Mouse (Mus musculus) liver, embryonic 14.5 days (tissue): ENCODE results near the gene D630036H23Rik. TPM values are rescaled to one million over a fixed set of nuclear protein-coding genes. Genes with fewer than 3 reads are reported as not detected.

Experiments used
- ATAC-seq: fragments of 200-750 bp; cut with Nextera tagmentation; 2 replicates; pipeline ENCODE4 v1.8.0; 2017; ENCODE audit warnings: moderate number of reproducible peaks, mild to moderate bottlenecking, moderate library complexity; ENCODE audit not compliant: insufficient read depth
- DNase-seq, 3 experiments: peaks; one replicate each; pipeline ENCODE4 v3.0.0-alpha.2; 2012 to 2013; ENCODE audit warnings: low read depth in 3 of 3, low spot score in 3 of 3
- H3K27ac ChIP-seq: fragments of 300-500 bp; sonication (generic); 2 replicates; pipeline ENCODE4 v1.5.1; 2014; ENCODE audit warnings: moderate library complexity, mild to moderate bottlenecking, control low read depth, inconsistent platforms
- H3K27me3 ChIP-seq: fragments of 300-500 bp; sonication (generic); 2 replicates; pipeline ENCODE4 v1.6.1; 2014; ENCODE audit warnings: mild to moderate bottlenecking, low read length, moderate library complexity; ENCODE audit not compliant: control insufficient read depth, insufficient read depth
- H3K36me3 ChIP-seq: fragments of 300-500 bp; sonication (generic); replicated peaks from 2 replicates; pipeline ENCODE4 v1.6.1; 2014; ENCODE audit warnings: low read depth; ENCODE audit not compliant: control insufficient read depth, insufficient read depth
- H3K4me1 ChIP-seq, 2 experiments: fragments of 200-500 bp in 1 of 2; fragments of 300-500 bp in 1 of 2; sonication (generic) in 1 of 2; replicated peaks; 2 replicates each; pipeline ENCODE4 v1.6.1; 2012 to 2014; ENCODE audit warnings: antibody characterized with exemption in 1 of 2, inconsistent platforms in 1 of 2, low read length in 1 of 2; ENCODE audit not compliant: control insufficient read depth in 2 of 2, insufficient read depth in 2 of 2
- H3K4me2 ChIP-seq: fragments of 300-500 bp; sonication (generic); 2 replicates; pipeline ENCODE4 v1.6.1; 2014; ENCODE audit warnings: low read depth, mild to moderate bottlenecking, control low read depth, moderate library complexity
- H3K4me3 ChIP-seq, 2 experiments: fragments of 200-500 bp in 1 of 2; fragments of 300-500 bp in 1 of 2; sonication (generic) in 1 of 2; 2 replicates each; pipeline ENCODE4 v1.5.1; 2012 to 2014; ENCODE audit warnings: low read depth in 2 of 2, low read length in 2 of 2, mild to moderate bottlenecking in 2 of 2, control low read depth in 1 of 2, inconsistent platforms in 1 of 2, moderate library complexity in 1 of 2; ENCODE audit not compliant: insufficient read depth in 1 of 2
- H3K9ac ChIP-seq: fragments of 300-500 bp; sonication (generic); replicated peaks from 2 replicates; pipeline ENCODE4 v1.6.1; 2014; ENCODE audit warnings: mild to moderate bottlenecking, control low read depth, moderate library complexity
- H3K9me3 ChIP-seq: fragments of 300-500 bp; sonication (generic); 2 replicates; pipeline ENCODE4 v1.6.1; 2016; ENCODE audit warnings: low read length, mixed read lengths; ENCODE audit not compliant: control insufficient read depth
- CTCF ChIP-seq: IDR thresholded peaks from 2 replicates; pipeline ENCODE4 v1.5.1; 2016; ENCODE audit warnings: antibody characterized with exemption, low read depth, control low read depth
- EP300 ChIP-seq: IDR thresholded peaks from 2 replicates; pipeline ENCODE4 v1.6.1; 2016; ENCODE audit warnings: antibody characterized with exemption, low read depth
- WGBS: fragments of 180-500 bp; shearing (Covaris S2); extraction: QIAGEN DNeasy Blood & Tissue Kit; methylation state at CpG from one replicate; pipeline ENCODE4 v1.1.7; 2014; ENCODE audit not compliant: insufficient replicate concordance; 5-methylcytosine and 5-hydroxymethylcytosine counted together
- polyA plus RNA-seq, 2 experiments: library from polyadenylated mRNA; depleted of rRNA in 1 of 2; stranded (reverse) in 1 of 2; unstranded in 1 of 2; fragments of >200 nt; fragmentation: Nextera tagmentation in 1 of 2; extraction: Ambion mirVana in 1 of 2; gene quantifications; 2 replicates each; pipeline versions ENCODE4 v1.2.1 to v1.2.3; 2012 to 2014

The D630036H23Rik gene
- 0.08 and 0.10 TPM in 2 replicates for polyA plus RNA-seq (2012; rRNA removed)
- 0.24 TPM in 1 of 2 replicates, not detected in the other for polyA plus RNA-seq (2014; fragmentation: Nextera tagmentation; extraction: Ambion mirVana)

GRCm38 (mm10) chr12:36381441-36382340 lies at the start of gene D630036H23Rik, which contains the start of gene Ispd:
Gene D630036H23Rik, minus strand, starts transcription at chr12:36382181.
Gene Ispd, plus strand, starts transcription at chr12:36381450.
- H3K4me2 ChIP-seq, result peak within 1 kb of the TSS; percentile 77
- peak within 1 kb of the TSS; percentile 76 for H3K9ac ChIP-seq
- DNase-seq (peak; percentile 39 to 59 (median 51)), ATAC-seq (peak; percentile 87)
- H3K4me3 ChIP-seq, result peak within 1 kb of the TSS; percentile 54 to 67
- no peak within 1 kb of the TSS; the same call in 1 of the 2 replicates for H3K27ac ChIP-seq
- H3K36me3 ChIP-seq, result no peaks in the 10 kb centered on the region
- TF ChIP-seq CTCF (0 out of 2 replicates have a peak, but pooled peaks have one; percentile 1), EP300 (no peak)
- WGBS, result 1% methylated on average over 63 of the region's 64 CpGs
- no peaks in the 10 kb centered on the region for H3K27me3 ChIP-seq
- peaks cover 0 to 5% of the 10 kb centered on the region in 2 experiments; a peak in 2 of 4 replicates for H3K4me1 ChIP-seq
- H3K9me3 ChIP-seq, result no peaks in the 10 kb centered on the region

GRCm38 (mm10) chr12:36426163-36427045 lies 44.4 kb upstream of the D630036H23Rik start:
- Histone ChIP-seq H3K4me3 (no peak overlapping the region), H3K27ac (no peak overlapping the region), H3K27me3 (no peaks in the 10 kb centered on the region), H3K36me3 (no peaks in the 10 kb centered on the region), H3K4me2 (no peak overlapping the region), H3K9me3 (no peaks in the 10 kb centered on the region), H3K9ac (no peak overlapping the region), H3K4me1 (no peaks in the 10 kb centered on the region)
- no peak for DNase-seq
- WGBS, result 68% methylated on average over 15 of the region's 15 CpGs
- ATAC-seq, result no peak
- no peak for TF ChIP-seq CTCF
- no peak for TF ChIP-seq EP300

GRCm38 (mm10) chr12:36425258-36425657 lies 43.3 kb upstream of the D630036H23Rik start:
- no peaks in the 10 kb centered on the region for H3K27me3 ChIP-seq

GRCm38 (mm10) chr12:36423677-36424076 lies 41.7 kb upstream of the D630036H23Rik start:
- H3K4me1 ChIP-seq, result no peaks in the 10 kb centered on the region
- no peak overlapping the region for H3K9ac ChIP-seq
- ATAC-seq, result no peak
- 71% methylated on average over 10 of the region's 10 CpGs for WGBS
- DNase-seq, result no peak
- no peak overlapping the region for H3K4me2 ChIP-seq
- H3K36me3 ChIP-seq, result no peaks in the 10 kb centered on the region
- H3K27me3 ChIP-seq, result no peaks in the 10 kb centered on the region
- no peaks in the 10 kb centered on the region for H3K9me3 ChIP-seq
- no peak overlapping the region for H3K27ac ChIP-seq
- no peak overlapping the region for H3K4me3 ChIP-seq
- TF ChIP-seq EP300, result no peak
- TF ChIP-seq CTCF, result no peak

More at GRCm38 (mm10) chr12:36425258-36425657, 43.3 kb upstream of the D630036H23Rik start:
- H3K4me2 ChIP-seq, result no peak overlapping the region
- 82% methylated on average over 7 of the region's 7 CpGs for WGBS
- no peak overlapping the region for H3K9ac ChIP-seq
- no peak overlapping the region for H3K27ac ChIP-seq
- no peak overlapping the region for H3K4me3 ChIP-seq
- no peaks in the 10 kb centered on the region for H3K4me1 ChIP-seq
- ATAC-seq (no peak), DNase-seq (no peak)
- H3K9me3 ChIP-seq, result no peaks in the 10 kb centered on the region
- H3K36me3 ChIP-seq, result no peaks in the 10 kb centered on the region
- TF ChIP-seq EP300, result no peak
